Mouse (Mus musculus) CH12F3 (cell line): ENCODE data around the gene Coq10a.

ENCODE experiments used
- in situ Hi-C: fragments of 300-500 bp; cut with MboI; formaldehyde crosslinking; loops from 2 replicates; pipeline ENCODE4 v1.14.3; 2020; ENCODE audit warnings: low sequenced_read_pairs

The Coq10a gene

GRCm38 (mm10) chr10:128388941-128389340 lies 20.1 kb upstream of the Coq10a start:
- in situ Hi-C loops = no loop called here

GRCm38 (mm10) chr10:128385902-128386301 lies 17.1 kb upstream of the Coq10a start:
- in situ Hi-C loops = no loop called here

- in situ Hi-C loops = no loop called here
These were observed 13.7 kb upstream of the Coq10a start for GRCm38 (mm10) chr10:128382482-128382881.

- in situ Hi-C loops = no loop called here
These were observed 11.8 kb upstream of the Coq10a start for GRCm38 (mm10) chr10:128380565-128380964.

GRCm38 (mm10) chr10:128379260-128379659 lies 10.5 kb upstream of the Coq10a start:
- in situ Hi-C loops = no loop called here

GRCm38 (mm10) chr10:128378462-128378861 lies 9.7 kb upstream of the Coq10a start:
- in situ Hi-C loops = no loop called here

GRCm38 (mm10) chr10:128377940-128378448 lies 9.2 kb upstream of the Coq10a start:
- in situ Hi-C loops = no loop called here

GRCm38 (mm10) chr10:128377222-128377939 lies 8.6 kb upstream of the Coq10a start:
- in situ Hi-C loops = no loop called here

GRCm38 (mm10) chr10:128376455-128377211 lies 7.8 kb upstream of the Coq10a start, which contains the start of gene Ankrd52:
Gene Ankrd52 (plus strand): TSS chr10:128377115.
- in situ Hi-C loops = no loop called here

GRCm38 (mm10) chr10:128376099-128376454 lies 7.3 kb upstream of the Coq10a start:
- in situ Hi-C loops = no loop called here

- in situ Hi-C loops = no loop called here
These were observed 5.6 kb upstream of the Coq10a start for GRCm38 (mm10) chr10:128374393-128374792.

GRCm38 (mm10) chr10:128372989-128373748 lies 4.4 kb upstream of the Coq10a start:
- in situ Hi-C loops = no loop called here

GRCm38 (mm10) chr10:128372142-128372541 lies 3.3 kb upstream of the Coq10a start:
- in situ Hi-C loops = no loop called here

- in situ Hi-C loops = no loop called here
These were observed 1.8 kb upstream of the Coq10a start for GRCm38 (mm10) chr10:128370601-128371000.

GRCm38 (mm10) chr10:128370021-128370420 lies 1.2 kb upstream of the Coq10a start:
- in situ Hi-C loops = no loop called here

GRCm38 (mm10) chr10:128369599-128369998 lies 802 bp upstream of the Coq10a start:
- in situ Hi-C loops = no loop called here

GRCm38 (mm10) chr10:128369218-128369543 lies 384 bp upstream of the Coq10a start:
- in situ Hi-C loops = no loop called here

GRCm38 (mm10) chr10:128367899-128368401 lies 847 bp downstream of the Coq10a start:
- in situ Hi-C loops = no loop called here

GRCm38 (mm10) chr10:128362568-128362967 lies 6.2 kb downstream of the Coq10a start:
- in situ Hi-C loops = no loop called here

GRCm38 (mm10) chr10:128361836-128362235 lies 7.0 kb downstream of the Coq10a start:
- in situ Hi-C loops = no loop called here

- in situ Hi-C loops = no loop called here
These were observed 9.6 kb downstream of the Coq10a start for GRCm38 (mm10) chr10:128359226-128359625.
